Mouse (Mus musculus): ENCODE measurements around the gene Tbcb. TPM values are rescaled to one million over a fixed set of nuclear protein-coding genes. Genes with fewer than 3 reads are reported as not detected.
"Not testable (repeated sequence)": the region's sequence is repeated elsewhere in the genome, so short reads cannot be mapped to it uniquely, and the experiment has no call there.

Gene Tbcb
- polyA plus RNA-seq (2012; rRNA removed): 114 and 129 TPM in 2 replicates

DNA sequence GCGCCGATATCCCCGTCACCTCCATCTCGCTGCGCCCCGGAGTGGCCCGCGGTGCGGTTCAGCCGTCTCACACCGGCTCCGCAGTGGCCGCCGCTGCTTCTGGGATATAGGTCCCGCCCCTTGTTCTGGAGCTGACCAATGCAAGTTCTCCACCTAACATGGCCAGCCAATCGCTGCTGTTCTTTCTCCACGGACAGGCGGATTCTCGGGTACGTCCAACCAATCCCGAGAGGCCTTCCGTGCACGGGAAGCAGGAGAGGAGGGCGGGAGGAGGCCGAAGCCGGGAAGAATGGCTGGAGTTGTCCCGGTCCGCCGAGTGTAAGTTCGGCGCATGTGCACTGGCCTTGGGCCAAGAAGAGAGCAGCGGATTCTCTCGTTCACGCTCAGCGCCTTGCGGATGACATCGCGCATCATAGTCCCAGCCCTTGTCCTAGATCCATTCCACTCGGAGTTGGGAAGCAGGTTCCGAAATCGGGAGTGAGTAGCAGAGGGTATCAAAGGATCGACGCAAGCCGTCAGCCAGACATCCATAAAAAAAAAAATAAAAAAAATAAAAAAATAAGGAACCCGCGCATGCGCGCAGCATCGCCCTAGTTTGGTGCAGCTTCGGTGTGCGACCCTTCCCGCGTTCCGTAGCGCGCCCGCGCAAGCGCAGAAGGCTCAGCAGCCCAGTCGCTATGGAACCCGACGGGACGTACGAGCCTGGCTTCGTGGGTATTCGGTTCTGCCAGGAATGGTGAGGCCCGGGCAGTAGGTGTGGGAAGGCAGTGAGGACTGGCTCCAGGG, at the start of gene Tbcb, which contains the start of gene Polr2i:
Tbcb (minus strand) TSS at position 604 of the 786 bp plus-strand sequence.
Polr2i (plus strand) TSS at position 280 of the 786 bp plus-strand sequence.
- DNase-seq (ENCODE audit: extremely low spot score in 1 of 2, low spot score in 1 of 2): peak; percentile 98 to 99

DNA sequence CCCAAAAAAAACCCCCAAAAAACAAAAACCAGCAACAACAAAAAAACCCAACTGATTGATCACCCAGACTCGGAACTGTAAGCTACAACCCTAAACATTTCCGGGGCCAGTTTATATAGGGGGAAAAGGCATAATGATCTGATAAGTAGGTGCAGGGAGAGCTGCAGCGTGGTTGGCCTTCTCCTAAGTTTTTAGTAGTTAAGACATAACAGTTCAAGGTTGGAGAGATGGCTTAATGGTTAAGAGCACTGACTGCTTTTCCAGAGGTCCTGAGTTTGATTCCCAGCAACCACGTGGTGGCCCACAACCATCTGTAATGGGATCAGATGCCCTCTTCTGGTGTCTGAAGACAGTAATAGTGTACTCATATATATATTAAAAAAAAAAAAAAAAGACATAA, 49.5 kb upstream of the Tbcb start:
- no peak for DNase-seq (ENCODE audit: extremely low spot score in 1 of 2, low spot score in 1 of 2)

DNA sequence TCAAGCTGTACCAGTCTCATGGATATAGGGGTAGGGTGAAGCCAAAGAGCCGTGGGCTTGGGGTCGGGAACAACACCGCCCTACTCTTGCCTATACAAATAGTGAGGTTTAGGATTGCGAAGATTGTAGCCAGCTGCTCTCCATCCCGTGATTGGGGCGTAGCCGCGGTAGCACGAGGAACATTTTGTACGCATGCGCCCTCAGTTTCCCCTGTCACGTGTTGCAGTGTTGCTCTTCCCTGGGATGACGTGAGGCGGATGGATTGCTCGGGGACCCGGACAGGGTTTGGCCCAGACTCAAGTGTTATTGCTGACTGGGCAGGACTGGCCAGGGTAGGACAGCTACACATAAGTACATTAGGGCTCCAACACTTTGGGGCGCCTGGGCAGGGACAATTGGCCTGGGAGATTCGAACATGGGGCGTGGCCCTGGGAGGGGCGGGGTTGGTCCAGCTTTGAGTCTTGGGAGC, 48.6 kb upstream of the Tbcb start:
- peak; percentile 83 to 88 for DNase-seq (ENCODE audit: extremely low spot score in 1 of 2, low spot score in 1 of 2)

DNA sequence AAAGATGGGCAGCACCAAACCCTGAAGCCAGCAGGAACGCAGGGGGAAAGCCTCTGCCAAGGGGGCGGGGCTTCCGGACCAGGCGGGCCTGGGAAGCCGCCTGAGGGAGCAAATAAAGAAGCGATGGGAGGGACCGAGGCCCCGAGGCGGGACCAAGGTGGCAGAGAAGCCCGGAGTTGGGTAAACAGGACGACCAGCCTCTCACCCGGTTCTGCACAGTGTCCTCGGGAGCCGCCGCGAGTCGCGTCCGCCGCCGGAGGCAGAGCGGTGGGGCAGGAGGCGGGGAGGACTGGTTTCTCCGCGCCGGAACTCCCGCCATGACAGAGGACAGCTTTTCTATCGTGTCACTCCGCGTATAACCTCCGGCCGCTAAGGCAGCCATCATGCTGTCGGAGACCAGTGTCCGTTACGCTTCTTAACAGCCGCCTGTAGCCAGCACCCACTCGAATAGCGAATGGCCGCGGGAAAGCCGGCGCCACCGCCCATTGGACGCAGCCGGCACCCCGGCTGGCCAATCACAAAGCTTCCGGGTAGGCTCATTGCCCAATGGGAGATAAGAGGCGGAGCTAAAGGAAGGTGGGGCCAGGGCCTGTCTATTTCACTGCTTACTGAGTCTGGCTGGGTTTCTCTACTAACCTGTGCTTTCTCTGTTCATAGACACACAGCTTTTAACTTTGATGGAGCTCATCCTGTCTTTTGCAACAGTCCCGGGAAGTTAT, 48.0 kb upstream of the Tbcb start, which contains the start of the genes Thap8 and Wdr62:
Thap8 (plus strand) TSS at position 144 of the 719 bp plus-strand sequence.
Wdr62 (minus strand) TSS at position 469 of the 719 bp plus-strand sequence.
- DNase-seq (ENCODE audit: extremely low spot score in 1 of 2, low spot score in 1 of 2): peak; percentile 76 to 94

DNA sequence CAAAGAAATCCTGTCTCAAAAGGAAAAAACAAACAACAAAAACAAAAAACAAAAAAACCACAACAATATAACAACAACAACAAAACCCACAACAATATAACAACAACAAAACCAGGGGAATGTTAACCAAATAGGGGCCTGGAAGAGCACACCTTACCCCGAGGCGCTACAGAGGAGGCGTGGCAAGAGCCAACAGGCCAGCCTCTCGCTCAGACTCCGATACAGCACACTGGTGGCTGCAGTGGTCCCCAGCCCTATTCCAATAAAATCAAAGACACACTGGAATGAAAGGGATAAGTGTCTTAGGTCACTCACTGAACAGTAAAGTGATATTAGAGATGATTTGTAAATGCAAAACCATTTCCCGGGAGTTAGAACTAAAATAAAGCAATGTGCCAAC, 47.5 kb upstream of the Tbcb start:
- no peak for DNase-seq (ENCODE audit: extremely low spot score in 1 of 2, low spot score in 1 of 2)

DNA sequence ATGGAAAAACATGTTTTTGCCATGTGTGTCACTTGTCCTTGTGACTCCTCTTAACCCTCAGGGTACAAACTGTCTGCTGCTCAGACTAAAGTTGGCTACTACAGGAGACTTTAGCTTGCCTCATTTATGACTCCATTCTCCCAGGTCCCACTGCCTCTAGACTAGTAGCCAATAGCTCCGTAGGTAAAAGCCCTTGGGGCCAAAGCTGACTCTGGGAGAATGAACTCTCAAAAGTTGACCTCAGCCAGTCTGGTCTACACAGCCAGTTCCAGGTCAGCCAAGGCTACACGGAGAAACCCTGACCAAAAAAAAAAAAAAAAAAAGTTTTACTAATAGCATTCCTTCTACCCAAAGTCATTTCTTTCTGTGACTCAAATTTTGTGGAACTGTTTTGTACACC, 46.8 kb upstream of the Tbcb start:
- DNase-seq (ENCODE audit: extremely low spot score in 1 of 2, low spot score in 1 of 2): no peak

DNA sequence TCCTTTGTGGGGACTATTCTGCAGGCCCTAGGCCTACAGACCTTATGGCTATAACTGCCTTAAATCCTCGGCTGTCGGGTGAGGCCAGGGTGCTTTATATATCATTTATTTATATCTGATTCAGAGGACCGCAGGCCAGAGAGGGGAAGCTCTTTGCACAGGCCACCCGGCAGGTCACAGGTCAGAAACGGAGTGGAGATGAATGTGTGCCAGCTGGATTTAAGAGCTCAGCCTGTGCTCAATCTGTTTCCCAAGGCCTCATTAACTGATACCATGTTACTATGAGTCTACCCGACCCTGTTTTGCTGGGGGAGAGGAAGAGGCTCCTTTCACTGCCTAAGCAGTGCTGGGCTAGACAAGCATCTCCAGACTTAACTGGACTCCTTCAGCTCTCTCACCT, 42.3 kb upstream of the Tbcb start:
- DNase-seq (ENCODE audit: extremely low spot score in 1 of 2, low spot score in 1 of 2): no peak

DNA sequence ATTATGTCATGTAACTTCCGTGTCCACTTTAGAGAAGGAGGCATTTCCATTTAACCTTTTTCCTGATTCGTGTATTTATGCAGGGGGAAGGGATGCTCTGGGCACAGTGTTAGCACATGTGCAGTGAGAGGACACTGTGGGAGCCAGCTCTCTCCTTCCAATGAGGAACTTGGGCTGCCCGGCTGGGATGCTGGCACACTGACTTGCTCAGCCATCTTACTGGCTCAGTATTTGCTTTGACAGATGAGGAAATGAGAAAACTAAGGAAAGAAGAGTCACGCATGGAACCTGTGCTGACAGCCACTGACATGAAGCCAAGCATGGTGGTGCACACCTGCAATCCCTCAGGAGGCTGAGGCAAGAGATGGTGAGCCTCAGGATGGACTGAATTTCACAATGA, 37.6 kb upstream of the Tbcb start:
- DNase-seq (ENCODE audit: extremely low spot score in 1 of 2, low spot score in 1 of 2): no peak

DNA sequence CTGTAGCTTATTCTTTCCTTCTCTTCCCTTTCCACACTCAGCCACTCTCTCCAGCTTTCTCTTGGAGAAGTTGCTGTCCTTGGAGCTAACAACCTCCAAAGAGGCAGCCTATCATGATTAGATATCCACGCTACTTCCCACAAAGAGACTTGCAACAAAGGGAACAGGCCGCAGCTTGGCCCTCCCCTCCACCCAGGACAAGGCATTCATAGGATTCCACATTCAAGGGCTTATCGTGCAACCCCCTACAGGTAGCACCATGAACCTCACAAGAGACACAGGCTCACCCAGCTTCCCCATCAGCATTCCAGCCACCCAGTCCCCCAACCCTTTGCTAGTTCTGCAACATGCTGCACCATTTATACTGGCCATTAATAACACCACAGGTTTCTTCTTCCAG, 34.7 kb upstream of the Tbcb start:
- DNase-seq (ENCODE audit: extremely low spot score in 1 of 2, low spot score in 1 of 2): no peak

DNA sequence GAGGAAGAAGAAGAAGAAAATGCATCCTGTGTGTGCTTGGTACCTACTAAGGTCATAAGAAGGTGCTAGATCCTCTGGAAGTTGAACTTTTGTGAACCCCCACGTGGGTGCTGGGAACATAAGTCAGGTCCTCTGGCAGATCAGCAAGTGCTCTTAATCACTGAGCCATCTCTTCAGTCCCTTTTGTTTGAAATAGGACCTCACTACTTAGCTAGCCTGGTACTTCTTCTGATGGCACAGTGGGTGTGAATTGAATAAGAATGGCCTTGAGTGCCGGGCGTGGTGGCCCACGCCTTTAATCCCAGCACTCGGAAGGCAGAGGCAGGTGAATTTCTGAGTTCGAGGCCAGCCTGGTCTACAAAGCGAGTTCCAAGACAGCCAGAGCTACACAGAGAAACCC, 33.9 kb upstream of the Tbcb start:
- no peak for DNase-seq (ENCODE audit: extremely low spot score in 1 of 2, low spot score in 1 of 2)

DNA sequence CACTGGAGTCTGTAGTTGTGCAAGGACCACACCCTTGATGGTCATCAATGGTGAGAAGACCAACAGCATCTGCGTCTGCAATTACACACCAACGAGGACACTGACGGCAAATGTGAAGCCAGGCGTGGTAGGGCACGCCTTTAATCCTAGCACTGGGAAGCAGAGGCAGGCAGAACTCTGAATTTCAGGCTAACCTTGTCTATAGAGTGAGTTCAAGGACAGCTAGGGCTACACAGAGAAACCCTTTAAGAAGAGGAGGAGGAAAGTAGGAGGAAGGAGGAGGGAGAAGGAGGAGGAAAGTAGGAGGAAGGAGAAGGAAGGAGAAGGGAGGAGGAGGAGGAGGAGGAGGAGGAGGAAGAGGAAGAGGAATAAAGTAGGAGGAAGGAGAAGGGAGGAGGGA, 33.5 kb upstream of the Tbcb start:
- no peak for DNase-seq (ENCODE audit: extremely low spot score in 1 of 2, low spot score in 1 of 2)

DNA sequence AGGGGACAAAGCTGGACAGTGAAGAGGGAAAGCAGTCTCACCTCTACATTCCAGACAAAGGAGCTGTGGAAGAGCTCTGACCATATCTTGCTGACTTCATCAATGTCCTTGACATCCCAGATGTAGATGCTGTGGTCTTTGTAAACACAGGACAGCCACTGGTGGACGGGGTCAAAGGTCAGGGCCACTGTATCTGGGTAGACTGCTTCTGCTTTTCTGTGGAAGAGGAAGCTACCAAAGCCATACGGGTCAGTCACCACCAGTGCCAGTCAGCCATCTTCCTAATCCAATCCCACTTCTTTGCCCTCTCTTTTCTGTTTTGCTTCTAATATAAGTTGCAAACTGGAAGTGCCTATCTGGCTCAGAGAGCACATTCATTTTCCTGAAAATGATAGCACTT, 33.0 kb upstream of the Tbcb start:
- no peak for DNase-seq (ENCODE audit: extremely low spot score in 1 of 2, low spot score in 1 of 2)

DNA sequence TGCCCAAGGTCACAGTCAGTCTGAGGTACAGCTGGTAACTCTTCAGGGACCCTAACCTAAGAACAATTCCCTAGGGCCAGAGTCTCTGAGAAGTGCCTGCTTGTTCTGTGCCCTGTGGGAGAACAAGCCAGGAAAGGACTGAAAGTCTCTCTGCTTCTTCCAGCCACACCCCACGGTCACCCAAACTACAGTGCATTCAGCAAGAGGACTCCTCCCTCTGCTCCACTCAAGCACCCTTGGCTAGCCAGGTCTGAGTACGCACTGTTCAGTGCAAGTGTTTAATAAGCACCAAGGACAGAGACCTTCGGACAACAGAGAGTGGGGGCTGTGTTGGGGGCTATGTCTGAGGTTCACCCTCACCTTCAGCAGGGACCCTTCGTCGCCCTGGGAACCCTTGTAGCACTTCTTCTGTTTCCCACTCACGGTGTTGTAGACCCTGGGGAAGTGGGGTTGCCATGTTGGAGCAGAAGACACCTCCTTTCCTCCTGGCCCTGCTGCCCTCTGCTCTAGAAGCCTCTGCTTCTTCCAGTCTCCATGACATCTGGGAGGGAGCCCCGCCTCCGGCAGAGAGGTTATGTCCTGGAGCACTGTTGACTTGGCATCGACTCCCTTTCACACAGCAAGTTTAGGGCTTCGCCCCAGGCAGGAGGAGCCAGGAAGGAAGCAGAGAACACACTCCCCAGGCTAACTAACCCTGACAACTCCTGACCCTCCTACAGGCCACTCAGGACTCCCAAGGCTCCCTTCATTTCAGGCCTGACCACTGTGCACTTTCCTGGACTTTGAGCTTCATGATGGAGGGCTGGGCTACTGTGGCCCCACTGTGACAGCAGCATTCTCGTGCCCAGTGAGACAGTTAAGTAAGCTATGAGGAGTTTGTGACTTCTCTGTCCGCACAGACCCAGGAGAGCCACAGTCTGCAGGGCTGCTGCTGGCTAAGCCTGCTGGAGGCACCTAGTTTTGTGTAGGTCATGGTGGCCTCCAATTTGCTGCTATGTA, 20.2 kb upstream of the Tbcb start:
- DNase-seq (ENCODE audit: extremely low spot score in 1 of 2, low spot score in 1 of 2): no peak

DNA sequence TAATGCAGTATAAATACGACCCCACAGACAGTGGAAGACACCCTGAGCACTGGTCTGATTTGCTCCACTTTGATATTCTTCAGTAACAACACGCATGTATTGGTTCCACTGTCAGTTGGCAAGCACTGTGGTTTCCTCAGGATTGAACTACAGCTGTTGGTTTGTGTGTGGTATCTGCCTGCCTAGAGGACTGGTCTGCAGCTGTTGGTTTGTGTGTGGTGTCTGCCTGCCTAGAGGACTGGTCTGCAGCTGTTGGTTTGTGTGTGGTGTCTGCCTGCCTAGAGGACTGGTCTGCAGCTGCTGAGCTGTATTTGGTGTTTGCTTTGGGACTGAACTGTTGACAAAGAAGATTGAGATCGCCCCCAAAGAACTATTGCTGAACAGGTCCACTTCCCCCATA, 5.3 kb upstream of the Tbcb start:
- not testable (repeated sequence) for DNase-seq (ENCODE audit: extremely low spot score in 1 of 2, low spot score in 1 of 2)

DNA sequence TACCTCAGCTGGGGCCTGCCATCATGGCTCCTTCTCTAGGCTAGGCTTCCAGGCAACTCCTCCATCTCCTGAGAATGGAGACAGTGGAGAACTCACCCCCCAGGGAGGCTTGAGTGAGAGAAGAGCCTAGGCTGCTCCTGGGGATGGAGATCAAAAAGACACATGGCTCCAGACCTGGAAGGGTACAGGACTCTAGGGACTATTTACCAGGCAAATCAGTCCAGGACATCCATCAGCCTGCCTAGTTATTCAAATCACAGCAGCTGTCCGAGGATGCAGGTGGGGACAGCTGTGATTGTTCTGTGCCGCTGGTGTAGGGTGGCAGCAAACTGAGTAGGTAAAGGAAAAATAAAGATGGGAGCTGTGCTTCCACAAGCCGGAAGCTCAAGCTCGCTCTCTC, 3.6 kb upstream of the Tbcb start, which contains the start of gene Ovol3:
Ovol3 (minus strand) TSS at position 101 of the 400 bp plus-strand sequence.
- DNase-seq (ENCODE audit: extremely low spot score in 1 of 2, low spot score in 1 of 2): no peak

DNA sequence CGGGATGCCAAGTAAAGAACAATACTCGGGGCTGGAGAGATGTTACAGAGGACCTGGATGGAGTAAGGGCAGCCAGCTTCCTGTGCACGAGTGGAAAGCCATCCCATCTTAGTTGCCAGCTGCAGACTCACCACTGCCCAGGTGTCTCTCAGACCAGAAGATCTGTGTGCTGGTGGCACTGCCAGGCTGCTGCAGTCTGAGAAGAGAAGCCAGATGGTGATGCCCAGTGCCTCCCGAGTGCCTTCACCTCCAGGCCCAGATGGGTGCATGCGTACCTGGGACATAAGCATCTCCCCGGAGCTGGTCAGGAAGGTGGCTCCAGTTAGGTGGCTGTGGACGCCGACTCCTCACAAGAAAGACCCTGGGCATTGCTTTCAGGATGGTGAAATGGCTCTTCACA, 3.0 kb upstream of the Tbcb start:
- DNase-seq (ENCODE audit: extremely low spot score in 1 of 2, low spot score in 1 of 2): no peak

DNA sequence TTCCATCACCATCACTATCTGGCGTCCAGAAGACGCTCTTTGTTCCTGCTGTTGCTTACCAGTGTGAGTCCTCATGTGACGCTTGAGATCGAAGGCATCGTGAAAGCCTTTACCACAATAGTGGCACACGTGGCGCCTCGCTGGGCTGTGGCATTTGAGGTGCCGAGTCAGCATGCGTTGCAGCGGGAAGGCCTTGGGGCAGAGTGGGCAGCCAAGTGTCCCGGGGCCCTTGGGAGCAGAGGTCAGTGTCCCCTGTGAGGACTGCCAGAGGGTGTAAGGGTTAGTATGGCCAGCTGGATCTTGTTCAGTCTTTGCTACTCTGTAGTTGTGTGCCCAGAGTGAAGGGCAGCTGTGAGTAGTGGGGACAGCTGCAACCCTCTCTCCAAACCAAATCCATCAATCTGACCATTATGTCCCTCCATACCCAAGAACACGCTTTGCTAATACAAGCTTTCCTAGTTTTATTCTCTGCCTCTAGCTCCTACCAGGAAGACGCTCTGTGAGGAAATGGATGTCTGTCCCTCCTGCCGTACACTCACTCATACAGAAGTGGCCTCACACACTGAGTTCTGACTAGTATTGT, 2.3 kb upstream of the Tbcb start:
- no peak for DNase-seq (ENCODE audit: extremely low spot score in 1 of 2, low spot score in 1 of 2)

DNA sequence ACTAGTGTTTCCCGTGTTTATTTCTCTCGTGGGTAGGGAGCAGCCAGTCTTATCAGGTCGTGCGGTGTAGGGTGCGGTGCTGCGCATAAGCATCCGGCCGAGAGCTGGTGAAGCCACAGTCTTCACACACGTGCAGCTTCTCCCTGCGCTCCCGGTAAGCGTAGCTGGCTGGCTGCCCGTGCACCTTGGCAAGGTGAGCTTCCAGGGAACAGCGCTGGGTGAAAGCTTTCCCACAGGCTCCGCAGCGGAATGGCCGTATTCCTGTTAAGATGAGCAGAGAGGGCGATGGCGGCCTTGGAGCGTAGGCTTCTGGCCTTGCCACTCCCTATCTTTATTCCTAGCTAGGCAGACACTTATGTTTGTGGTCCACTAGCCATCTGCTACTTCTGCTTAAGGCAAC, 1.3 kb upstream of the Tbcb start:
- no peak for DNase-seq (ENCODE audit: extremely low spot score in 1 of 2, low spot score in 1 of 2)

DNA sequence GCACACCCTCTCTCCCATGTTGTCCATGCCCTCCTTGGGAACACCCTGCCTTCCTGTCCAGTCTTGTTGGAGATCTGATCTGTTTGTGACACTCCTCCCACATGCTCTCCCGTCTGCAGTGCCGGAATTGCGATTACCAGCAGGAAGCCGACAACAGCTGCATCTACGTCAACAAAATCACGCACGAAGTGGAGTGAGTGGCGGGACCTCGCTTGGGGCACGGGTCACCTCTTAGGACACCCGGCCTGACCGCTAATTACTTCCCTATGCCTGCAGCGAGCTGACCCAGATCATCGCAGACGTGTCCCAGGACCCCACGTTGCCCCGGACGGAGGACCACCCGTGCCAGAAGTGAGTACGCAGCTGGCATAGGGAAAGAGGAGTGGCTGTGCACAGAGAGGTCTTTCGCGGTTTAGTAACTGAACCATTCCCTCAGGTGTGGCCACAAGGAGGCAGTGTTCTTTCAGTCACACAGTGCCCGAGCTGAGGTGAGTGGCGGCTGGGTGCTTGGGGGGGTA, 618 bp upstream of the Tbcb start:
- DNase-seq (ENCODE audit: extremely low spot score in 1 of 2, low spot score in 1 of 2): no peak

DNA sequence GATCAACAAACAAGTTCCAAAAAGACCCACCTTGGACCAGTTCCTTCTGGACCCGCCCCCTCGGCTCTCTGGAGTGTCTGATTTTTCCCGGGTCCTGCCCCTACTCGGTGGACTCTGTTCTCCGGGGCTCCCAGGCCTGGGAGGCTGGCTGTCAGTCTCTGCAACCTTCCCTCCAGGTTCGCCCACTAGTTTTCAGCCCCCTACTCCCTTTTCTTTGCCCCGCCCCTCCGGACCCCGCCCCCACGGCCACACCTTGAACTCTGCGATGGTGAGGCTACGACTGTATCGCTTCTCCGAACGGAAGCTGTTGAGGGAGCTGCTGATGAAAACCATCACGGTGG, 774 bp downstream of the Tbcb start:
- no peak for DNase-seq (ENCODE audit: extremely low spot score in 1 of 2, low spot score in 1 of 2)

Measured in frontal cortex, adult 2 months (tissue).